Mouse (Mus musculus) neural tube, embryonic 13.5 days (tissue): Measurements from ENCODE around the gene Mroh3. TPM values are rescaled to one million over a fixed set of nuclear protein-coding genes. Genes with fewer than 3 reads are reported as not detected.

Experiments
- ATAC-seq: fragments of 200-750 bp; cut with Nextera tagmentation; 2 replicates; pipeline ENCODE4 v1.8.0; 2017; ENCODE audit warnings: low read depth, mild to moderate bottlenecking, moderate TSS enrichment, moderate library complexity
- H3K27ac ChIP-seq: fragments of 300-500 bp; sonication (generic); replicated peaks from 2 replicates; pipeline ENCODE4 v1.5.1; 2015; ENCODE audit warnings: moderate library complexity, mild to moderate bottlenecking, inconsistent platforms
- H3K27me3 ChIP-seq: fragments of 300-500 bp; sonication (generic); 2 replicates; pipeline ENCODE4 v1.6.1; 2015; ENCODE audit warnings: mild to moderate bottlenecking, inconsistent platforms
- H3K36me3 ChIP-seq: fragments of 300-500 bp; sonication (generic); 2 replicates; pipeline ENCODE4 v1.6.1; 2015; ENCODE audit warnings: mild to moderate bottlenecking, inconsistent platforms
- H3K4me1 ChIP-seq: fragments of 300-500 bp; sonication (generic); replicated peaks from 2 replicates; pipeline ENCODE4 v1.6.1; 2015; ENCODE audit warnings: inconsistent platforms
- H3K4me2 ChIP-seq: fragments of 300-500 bp; sonication (generic); 2 replicates; pipeline ENCODE4 v1.6.1; 2015; ENCODE audit warnings: inconsistent platforms, mild to moderate bottlenecking, moderate library complexity
- H3K4me3 ChIP-seq: fragments of 300-500 bp; sonication (generic); 2 replicates; pipeline ENCODE4 v1.5.1; 2015; ENCODE audit warnings: mild to moderate bottlenecking, inconsistent platforms
- H3K9ac ChIP-seq: fragments of 300-500 bp; sonication (generic); 2 replicates; pipeline ENCODE4 v1.6.1; 2015; ENCODE audit warnings: moderate library complexity, mild to moderate bottlenecking, inconsistent platforms
- H3K9me3 ChIP-seq: fragments of 300-500 bp; sonication (generic); 2 replicates; pipeline ENCODE4 v1.6.1; 2016; ENCODE audit warnings: inconsistent platforms
- WGBS: fragments of 180-500 bp; shearing (Covaris S2); methylation state at CpG from one replicate; pipeline ENCODE4 v1.1.7; 2015; 5-methylcytosine and 5-hydroxymethylcytosine counted together
- polyA plus RNA-seq: library from polyadenylated mRNA; unstranded; fragments of >200 nt; fragmentation: Nextera tagmentation; extraction: Ambion mirVana; gene quantifications from 2 replicates; pipeline ENCODE4 v1.2.1, GENCODE M21; 2015

The Mroh3 gene
- polyA plus RNA-seq, 1 experiment from 2014 or later, result not detected

DNA sequence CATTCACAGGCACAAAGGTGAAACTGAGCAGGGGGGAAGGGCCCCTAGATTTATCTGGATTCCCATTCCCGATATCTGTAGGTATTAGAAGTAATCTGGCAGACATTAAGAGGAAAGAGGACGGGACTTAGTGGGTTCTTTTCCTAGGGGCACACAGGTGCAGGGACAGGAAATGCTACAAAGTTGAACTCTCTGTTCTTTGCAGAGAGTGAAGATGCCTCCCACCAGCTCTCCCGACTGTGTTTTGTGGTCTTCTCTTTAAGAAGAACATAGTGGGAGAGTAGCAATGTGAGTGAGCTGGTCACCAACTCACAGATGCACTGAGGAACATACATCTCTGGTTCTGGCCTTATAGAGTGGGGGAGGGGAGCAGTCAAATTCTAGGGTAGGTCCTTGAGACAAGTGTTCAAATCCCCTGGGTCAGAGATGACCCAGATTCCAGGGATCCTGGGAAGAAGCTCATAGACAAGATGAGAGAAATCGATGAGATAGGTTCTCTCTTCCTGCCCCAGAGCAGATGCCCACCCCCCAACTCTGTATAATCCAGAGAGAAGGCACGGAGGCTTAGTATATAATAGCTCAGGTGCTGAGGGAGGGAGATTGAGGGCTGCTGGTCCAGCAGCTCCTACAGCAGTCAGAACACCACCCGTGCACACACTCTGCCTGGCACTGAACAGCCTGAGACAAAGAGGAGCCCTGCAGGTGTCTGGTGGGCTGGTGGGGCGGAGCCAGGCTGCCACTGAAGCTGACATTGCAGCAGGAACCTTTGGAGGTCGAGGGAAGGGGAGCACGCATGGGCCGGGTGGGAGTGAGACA is 80.0 kb downstream of the Mroh3 start:
- 25% methylated on average over 10 of the region's 10 CpGs for WGBS
- peak overlapping the region; percentile 98 for H3K9ac ChIP-seq
- H3K4me3 ChIP-seq, result peak overlapping the region; percentile 94
- ATAC-seq, result peak; percentile 7; the same call in 1 of the 2 replicates
- no peaks in the 10 kb centered on the region for H3K9me3 ChIP-seq
- no peaks in the 10 kb centered on the region for H3K27me3 ChIP-seq
- H3K27ac ChIP-seq, result peak overlapping the region; percentile 94
- peaks cover 77% of the 10 kb centered on the region for H3K4me1 ChIP-seq
- H3K36me3 ChIP-seq, result no peaks in the 10 kb centered on the region
- peak overlapping the region; percentile 77 for H3K4me2 ChIP-seq

Other genes starting within 250 kb of the Mroh3 start
- not detected in 2 replicates for gene Igfn1, start 206.5 kb downstream of the Mroh3 start, polyA plus RNA-seq
- 155 and 180 TPM in 2 replicates for gene Tmem9, start 204.7 kb downstream of the Mroh3 start, polyA plus RNA-seq
- not detected in 2 replicates for gene Ascl5, start 162.0 kb downstream of the Mroh3 start, polyA plus RNA-seq
- 0.28 and 1.2 TPM in 2 replicates for gene Cacna1s, start 160.1 kb downstream of the Mroh3 start, polyA plus RNA-seq
- gene Kif21b, start 81.4 kb downstream of the Mroh3 start, polyA plus RNA-seq, result 34.6 and 41.7 TPM in 2 replicates
- 3.1 and 3.6 TPM in 2 replicates for gene Inava, start 21.4 kb upstream of the Mroh3 start, polyA plus RNA-seq
- 0.29 TPM in 2 replicates for gene Gpr25, start 48.0 kb upstream of the Mroh3 start, polyA plus RNA-seq
- gene Camsap2, start 133.3 kb upstream of the Mroh3 start, polyA plus RNA-seq, result 27.5 and 30.1 TPM in 2 replicates
- 16.6 and 17.8 TPM in 2 replicates for gene Ddx59, start 202.4 kb upstream of the Mroh3 start, polyA plus RNA-seq